Mouse (Mus musculus) ovary, adult 18-20 months (tissue): ENCODE results near the gene Pitpnm2.
"Not testable (repeated sequence)": the region's sequence is repeated elsewhere in the genome, so short reads cannot be mapped to it uniquely, and the experiment has no call there.

Experiments used
- DNase-seq: peaks from one replicate; pipeline ENCODE4 v3.0.0; 2022; ENCODE audit warnings: low spot score, mixed read lengths

Gene Pitpnm2

GRCm38 (mm10) chr5:124249614-124250591 is at the start of gene Pitpnm2:
Gene Pitpnm2, minus strand, starts transcription at chr5:124249760.
- no peak for DNase-seq

GRCm38 (mm10) chr5:124299307-124299706 is 49.7 kb upstream of the Pitpnm2 start:
- DNase-seq: not testable (repeated sequence)

GRCm38 (mm10) chr5:124296475-124296874 is 46.9 kb upstream of the Pitpnm2 start:
- DNase-seq: no peak

- no peak for DNase-seq
Measured at GRCm38 (mm10) chr5:124293967-124294366, 44.4 kb upstream of the Pitpnm2 start.

GRCm38 (mm10) chr5:124290216-124290615 is 40.7 kb upstream of the Pitpnm2 start:
- DNase-seq: no peak

- DNase-seq: no peak
Measured at GRCm38 (mm10) chr5:124287616-124288247, 38.2 kb upstream of the Pitpnm2 start.

- no peak for DNase-seq
Measured at GRCm38 (mm10) chr5:124284330-124284729, 34.8 kb upstream of the Pitpnm2 start.

- no peak for DNase-seq
Measured at GRCm38 (mm10) chr5:124282854-124283253, 33.3 kb upstream of the Pitpnm2 start.

GRCm38 (mm10) chr5:124270226-124270625 is 20.7 kb upstream of the Pitpnm2 start:
- DNase-seq: no peak

- DNase-seq: no peak
Measured at GRCm38 (mm10) chr5:124269661-124270060, 20.1 kb upstream of the Pitpnm2 start.

- DNase-seq: no peak
Measured at GRCm38 (mm10) chr5:124267652-124268051, 18.1 kb upstream of the Pitpnm2 start.

- DNase-seq: no peak
Measured at GRCm38 (mm10) chr5:124266821-124267220, 17.3 kb upstream of the Pitpnm2 start.

- no peak for DNase-seq
Measured at GRCm38 (mm10) chr5:124263246-124263645, 13.7 kb upstream of the Pitpnm2 start.

- DNase-seq: no peak
Measured at GRCm38 (mm10) chr5:124262090-124262489, 12.5 kb upstream of the Pitpnm2 start.

GRCm38 (mm10) chr5:124259133-124259532 is 9.6 kb upstream of the Pitpnm2 start:
- no peak for DNase-seq

GRCm38 (mm10) chr5:124258026-124258425 is 8.5 kb upstream of the Pitpnm2 start:
- no peak for DNase-seq

GRCm38 (mm10) chr5:124255141-124255540 is 5.6 kb upstream of the Pitpnm2 start:
- DNase-seq: no peak

- no peak for DNase-seq
Measured at GRCm38 (mm10) chr5:124253555-124253954, 4.0 kb upstream of the Pitpnm2 start.

- DNase-seq: no peak
Measured at GRCm38 (mm10) chr5:124252580-124253320, 3.2 kb upstream of the Pitpnm2 start.

- no peak for DNase-seq
Measured at GRCm38 (mm10) chr5:124251070-124251469, 1.5 kb upstream of the Pitpnm2 start.

GRCm38 (mm10) chr5:124248845-124249613 is 531 bp downstream of the Pitpnm2 start:
- DNase-seq: no peak
